Mouse (Mus musculus): ENCODE data around the gene Stat3. TPM values are rescaled to one million over a fixed set of nuclear protein-coding genes. Genes with fewer than 3 reads are reported as not detected.
A peak's percentile ranks its signal among the peaks of the same experiment; 100 is the strongest.

The Stat3 gene
- polyA plus RNA-seq, 1 experiment from 2014 or later: 55.1 TPM

- Histone ChIP-seq H3K9ac (ENCODE audit: low read length) (no peak overlapping the region), H3K4me2 (replicated peaks; ENCODE audit: low read depth) (no peak overlapping the region), H3K9me3 (ENCODE audit: control insufficient read depth, low read length) (no peaks in the 10 kb centered on the region), H3K4me1 (replicated peaks; ENCODE audit: control insufficient read depth, insufficient read depth) (peaks cover under 1% of the 10 kb centered on the region; the same call in 1 of the 2 replicates), H3K36me3 (ENCODE audit: control insufficient read depth, insufficient read depth, low read length) (peaks cover 3% of the 10 kb centered on the region; the same call in 1 of the 2 replicates), H3K4me3 (ENCODE audit: low read depth, low read length) (no peak overlapping the region), H3K27me3 (ENCODE audit: control insufficient read depth, insufficient read depth, low read length) (no peaks in the 10 kb centered on the region), H3K27ac (replicated peaks) (no peak overlapping the region)
- ATAC-seq (ENCODE audit: low FRiP score, low TSS enrichment) (no peak), DNase-seq (ENCODE audit: low spot score) (no peak)
- TF ChIP-seq EP300 (optimal IDR thresholded peaks at IDR 0.05) (no peak), CTCF (IDR thresholded peaks at IDR 0.05; ENCODE audit: low read depth) (no peak)
- WGBS: 84% methylated on average over 5 of the region's 5 CpGs
Observed at GRCm38 (mm10) chr11:100918007-100918406, 21.3 kb downstream of the Stat3 start.

DNA sequence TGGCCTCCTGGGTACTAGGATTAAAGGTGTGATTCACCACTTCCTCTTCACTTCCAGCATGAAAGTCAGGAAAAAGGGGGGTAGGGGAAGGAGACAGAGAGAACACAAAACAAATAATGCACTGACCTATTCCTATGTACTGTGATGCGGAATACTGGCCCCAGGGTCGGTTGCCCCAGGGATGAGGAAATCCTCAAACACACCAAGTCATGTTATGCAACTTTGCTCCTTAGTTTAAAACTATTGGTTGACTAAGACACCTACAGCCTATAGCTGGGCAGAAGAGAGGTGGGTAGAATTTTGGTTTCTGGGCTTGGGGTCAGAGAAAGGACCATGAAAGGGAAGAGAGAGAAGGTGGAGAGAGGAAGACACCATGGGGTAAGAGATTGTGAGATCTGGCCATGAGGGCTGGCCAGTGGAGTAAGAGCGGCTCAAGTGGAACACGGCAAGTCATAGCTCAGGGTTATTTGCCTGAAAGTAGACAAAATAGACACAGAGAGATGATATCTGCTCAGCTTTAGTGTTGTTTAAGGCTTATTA lies 22.8 kb downstream of the Stat3 start:
- Histone ChIP-seq H3K4me2 (replicated peaks; ENCODE audit: low read depth) (no peak overlapping the region), H3K9ac (ENCODE audit: low read length) (no peak overlapping the region), H3K36me3 (ENCODE audit: control insufficient read depth, insufficient read depth, low read length) (peaks cover 3% of the 10 kb centered on the region; the same call in 1 of the 2 replicates), H3K9me3 (ENCODE audit: control insufficient read depth, low read length) (no peaks in the 10 kb centered on the region), H3K27ac (replicated peaks) (no peak overlapping the region), H3K4me3 (ENCODE audit: low read depth, low read length) (no peak overlapping the region), H3K27me3 (ENCODE audit: control insufficient read depth, insufficient read depth, low read length) (no peaks in the 10 kb centered on the region), H3K4me1 (replicated peaks; ENCODE audit: control insufficient read depth, insufficient read depth) (peaks cover 5% of the 10 kb centered on the region; the same call in 1 of the 2 replicates)
- 95% methylated on average over 4 of the region's 4 CpGs for WGBS
- TF ChIP-seq EP300 (optimal IDR thresholded peaks at IDR 0.05) (no peak), CTCF (IDR thresholded peaks at IDR 0.05; ENCODE audit: low read depth) (no peak)
- ATAC-seq (ENCODE audit: low FRiP score, low TSS enrichment) (no peak), DNase-seq (ENCODE audit: low spot score) (no peak)

DNA sequence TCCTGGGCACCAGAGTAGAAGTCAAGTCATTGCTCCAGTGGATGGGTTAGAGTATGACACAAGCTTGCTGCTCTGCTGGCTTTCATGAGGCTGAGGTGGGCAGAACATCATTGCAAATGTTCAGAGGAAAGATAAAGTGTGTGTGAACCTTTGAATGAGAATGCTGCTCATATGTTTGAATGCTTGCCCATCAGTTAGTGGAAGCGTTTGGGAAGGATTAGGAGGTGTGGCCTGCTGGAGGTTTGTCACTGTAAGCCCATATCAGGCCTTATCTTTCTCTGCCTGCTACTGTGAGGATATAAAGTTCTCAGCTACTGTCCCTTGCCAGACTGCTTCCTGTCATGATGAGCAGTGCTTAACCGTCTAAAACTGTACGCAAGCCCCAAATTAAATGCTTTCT lies 24.3 kb downstream of the Stat3 start:
- TF ChIP-seq EP300 (optimal IDR thresholded peaks at IDR 0.05): no peak
- TF ChIP-seq CTCF (IDR thresholded peaks at IDR 0.05; ENCODE audit: low read depth): no peak
- H3K4me1 ChIP-seq (replicated peaks; ENCODE audit: control insufficient read depth, insufficient read depth): peaks cover 5% of the 10 kb centered on the region; the same call in 1 of the 2 replicates
- no peak overlapping the region for H3K4me2 ChIP-seq (replicated peaks; ENCODE audit: low read depth)
- no peak overlapping the region for H3K4me3 ChIP-seq (ENCODE audit: low read depth, low read length)
- DNase-seq (ENCODE audit: low spot score) (no peak), ATAC-seq (ENCODE audit: low FRiP score, low TSS enrichment) (no peak)
- H3K36me3 ChIP-seq (ENCODE audit: control insufficient read depth, insufficient read depth, low read length): peaks cover 5% of the 10 kb centered on the region; the same call in 1 of the 2 replicates
- no peak overlapping the region for H3K9ac ChIP-seq (ENCODE audit: low read length)
- H3K27me3 ChIP-seq (ENCODE audit: control insufficient read depth, insufficient read depth, low read length): no peaks in the 10 kb centered on the region
- WGBS: 90% methylated on average over 3 of the region's 3 CpGs
- no peak overlapping the region for H3K27ac ChIP-seq (replicated peaks)
- no peaks in the 10 kb centered on the region for H3K9me3 ChIP-seq (ENCODE audit: control insufficient read depth, low read length)

DNA sequence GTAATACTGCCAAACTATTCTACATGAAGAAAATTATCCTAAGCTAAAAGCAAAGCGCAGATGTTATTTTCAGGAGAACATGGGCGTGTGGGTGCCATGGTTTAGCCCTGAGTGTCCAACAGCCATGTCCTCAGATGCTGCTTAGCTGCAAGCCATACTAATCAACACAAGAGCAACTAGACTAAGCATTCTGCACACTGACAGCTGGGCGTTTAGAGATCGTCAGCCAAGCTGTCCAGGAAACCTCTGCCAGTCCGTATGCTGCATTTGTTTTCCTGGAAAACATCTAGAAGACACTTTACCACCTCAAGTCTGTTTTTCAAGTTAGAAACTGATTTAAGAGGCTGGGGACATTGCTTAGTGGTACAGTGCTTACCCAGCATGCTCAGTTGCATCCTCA lies 24.9 kb downstream of the Stat3 start:
- Histone ChIP-seq H3K9me3 (ENCODE audit: control insufficient read depth, low read length) (no peaks in the 10 kb centered on the region), H3K4me1 (replicated peaks; ENCODE audit: control insufficient read depth, insufficient read depth) (peaks cover 5% of the 10 kb centered on the region; the same call in 1 of the 2 replicates), H3K9ac (ENCODE audit: low read length) (no peak overlapping the region), H3K4me2 (replicated peaks; ENCODE audit: low read depth) (no peak overlapping the region), H3K27ac (replicated peaks) (no peak overlapping the region), H3K36me3 (ENCODE audit: control insufficient read depth, insufficient read depth, low read length) (peaks cover 5% of the 10 kb centered on the region; the same call in 1 of the 2 replicates), H3K4me3 (ENCODE audit: low read depth, low read length) (no peak overlapping the region), H3K27me3 (ENCODE audit: control insufficient read depth, insufficient read depth, low read length) (no peaks in the 10 kb centered on the region)
- ATAC-seq (ENCODE audit: low FRiP score, low TSS enrichment) (no peak), DNase-seq (ENCODE audit: low spot score) (no peak)
- WGBS: 76% methylated on average over 5 of the region's 5 CpGs
- TF ChIP-seq EP300 (optimal IDR thresholded peaks at IDR 0.05) (no peak), CTCF (IDR thresholded peaks at IDR 0.05; ENCODE audit: low read depth) (no peak)

DNA sequence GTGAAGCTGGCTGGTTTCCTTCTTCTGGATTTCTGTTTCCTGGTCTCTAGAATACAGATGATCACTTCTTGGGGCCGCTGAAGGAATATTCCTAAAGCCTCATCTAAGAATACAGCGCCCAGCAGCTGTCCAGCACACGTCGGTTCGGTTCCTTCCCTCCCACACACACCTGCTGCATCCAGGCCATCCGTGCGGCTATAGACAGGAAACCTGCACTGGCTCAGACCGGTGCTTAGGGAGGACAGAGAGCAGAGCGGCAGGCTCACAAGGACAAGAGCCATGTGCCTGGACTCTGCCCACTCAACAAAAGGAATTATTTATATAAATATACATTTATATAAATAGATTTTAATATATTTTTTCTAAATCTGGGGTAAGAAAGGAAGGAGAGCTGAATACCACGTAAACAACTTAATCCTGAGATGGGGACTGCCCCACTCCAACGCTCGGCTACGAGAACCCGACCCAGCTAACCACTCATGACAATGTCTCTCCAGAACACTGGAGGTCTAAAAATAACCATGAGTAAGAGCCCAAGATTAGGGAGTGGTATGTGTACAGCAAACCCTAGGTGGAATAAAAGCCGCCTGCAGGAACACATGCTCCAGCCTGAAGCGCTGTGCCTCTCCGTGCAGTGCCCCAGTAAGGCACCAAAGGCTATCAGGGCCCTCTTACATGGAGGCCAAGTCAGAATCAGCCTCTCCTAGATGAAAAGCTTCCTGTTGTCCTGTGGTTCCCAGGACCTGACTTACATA lies 26.8 kb downstream of the Stat3 start:
- Histone ChIP-seq H3K4me3 (ENCODE audit: low read depth, low read length) (no peak overlapping the region), H3K9ac (ENCODE audit: low read length) (no peak overlapping the region), H3K9me3 (ENCODE audit: control insufficient read depth, low read length) (no peaks in the 10 kb centered on the region), H3K4me2 (replicated peaks; ENCODE audit: low read depth) (no peak overlapping the region; the same call in 1 of the 2 replicates), H3K27ac (replicated peaks) (peak overlapping the region; percentile 86), H3K27me3 (ENCODE audit: control insufficient read depth, insufficient read depth, low read length) (no peaks in the 10 kb centered on the region), H3K4me1 (replicated peaks; ENCODE audit: control insufficient read depth, insufficient read depth) (peaks cover 5% of the 10 kb centered on the region; the same call in 1 of the 2 replicates), H3K36me3 (ENCODE audit: control insufficient read depth, insufficient read depth, low read length) (peaks cover 15% of the 10 kb centered on the region)
- WGBS: 36% methylated on average over 17 of the region's 17 CpGs
- peak; percentile 36 for TF ChIP-seq EP300 (optimal IDR thresholded peaks at IDR 0.05)
- 0 out of 2 replicates have a peak, but pooled peaks have one; percentile 14 for TF ChIP-seq CTCF (IDR thresholded peaks at IDR 0.05; ENCODE audit: low read depth)
- ATAC-seq (ENCODE audit: low FRiP score, low TSS enrichment): peak; percentile 93
- DNase-seq (ENCODE audit: low spot score): peak; percentile 58

GRCm38 (mm10) chr11:100908567-100908966 lies 30.8 kb downstream of the Stat3 start:
- peaks cover 29% of the 10 kb centered on the region for H3K36me3 ChIP-seq (ENCODE audit: control insufficient read depth, insufficient read depth, low read length)
- H3K9me3 ChIP-seq (ENCODE audit: control insufficient read depth, low read length): no peaks in the 10 kb centered on the region
- no peaks in the 10 kb centered on the region for H3K27me3 ChIP-seq (ENCODE audit: control insufficient read depth, insufficient read depth, low read length)
- peaks cover 5% of the 10 kb centered on the region; the same call in 1 of the 2 replicates for H3K4me1 ChIP-seq (replicated peaks; ENCODE audit: control insufficient read depth, insufficient read depth)
- TF ChIP-seq EP300 (optimal IDR thresholded peaks at IDR 0.05): no peak
- TF ChIP-seq CTCF (IDR thresholded peaks at IDR 0.05; ENCODE audit: low read depth): no peak
- 87% methylated on average over 9 of the region's 9 CpGs for WGBS
- H3K4me2 ChIP-seq (replicated peaks; ENCODE audit: low read depth): no peak overlapping the region
- H3K27ac ChIP-seq (replicated peaks): no peak overlapping the region
- no peak for ATAC-seq (ENCODE audit: low FRiP score, low TSS enrichment)
- H3K9ac ChIP-seq (ENCODE audit: low read length): no peak overlapping the region
- DNase-seq (ENCODE audit: low spot score): no peak
- no peak overlapping the region for H3K4me3 ChIP-seq (ENCODE audit: low read depth, low read length)
